Mouse (Mus musculus): ENCODE measurements around the gene Syn3. TPM values are rescaled to one million over a fixed set of nuclear protein-coding genes. Genes with fewer than 3 reads are reported as not detected.
A peak's percentile ranks its signal among the peaks of the same experiment; 100 is the strongest.

Gene Syn3
- polyA plus RNA-seq, 1 experiment: 2.6 TPM

GRCm38 (mm10) chr10:86025906-86026305, 472.8 kb downstream of the Syn3 start:
- TF ChIP-seq EP300 (IDR thresholded peaks at IDR 0.05; ENCODE audit: insufficient read depth, low read depth, low read length) (no peak), POLR2A (IDR thresholded peaks at IDR 0.05; ENCODE audit: insufficient read depth, low read length) (no peak), CTCF (IDR thresholded peaks at IDR 0.05; ENCODE audit: low read depth, low read length) (no peak)
- no peaks in the 10 kb centered on the region for H3K27me3 ChIP-seq (ENCODE audit: control insufficient read depth, insufficient read depth, low read length, poor library complexity, severe bottlenecking)
- H3K27ac ChIP-seq (ENCODE audit: insufficient read depth, low read length): no peak overlapping the region
- H3K9me3 ChIP-seq (replicated peaks; ENCODE audit: control insufficient read depth, insufficient read depth, low read length, poor library complexity, severe bottlenecking): no peaks in the 10 kb centered on the region
- peaks cover 10% of the 10 kb centered on the region; the same call in 1 of the 2 replicates for H3K36me3 ChIP-seq (ENCODE audit: control insufficient read depth, insufficient read depth, low read length, poor library complexity, severe bottlenecking)
- H3K9ac ChIP-seq (ENCODE audit: low read depth, poor library complexity, severe bottlenecking): no peak overlapping the region
- H3K4me3 ChIP-seq (ENCODE audit: low read depth, low read length): no peak overlapping the region
- peaks cover 1% of the 10 kb centered on the region for H3K4me1 ChIP-seq (ENCODE audit: control insufficient read depth, insufficient read depth, low read length)

- TF ChIP-seq CTCF (IDR thresholded peaks at IDR 0.05; ENCODE audit: low read depth, low read length) (no peak), EP300 (IDR thresholded peaks at IDR 0.05; ENCODE audit: insufficient read depth, low read depth, low read length) (no peak), POLR2A (IDR thresholded peaks at IDR 0.05; ENCODE audit: insufficient read depth, low read length) (no peak)
- Histone ChIP-seq H3K27ac (ENCODE audit: insufficient read depth, low read length) (no peak overlapping the region), H3K36me3 (ENCODE audit: control insufficient read depth, insufficient read depth, low read length, poor library complexity, severe bottlenecking) (peaks cover 5% of the 10 kb centered on the region; the same call in 1 of the 2 replicates), H3K4me1 (ENCODE audit: control insufficient read depth, insufficient read depth, low read length) (peaks cover 6% of the 10 kb centered on the region), H3K27me3 (ENCODE audit: control insufficient read depth, insufficient read depth, low read length, poor library complexity, severe bottlenecking) (no peaks in the 10 kb centered on the region), H3K9ac (ENCODE audit: low read depth, poor library complexity, severe bottlenecking) (no peak overlapping the region; the same call in 1 of the 2 replicates), H3K4me3 (ENCODE audit: low read depth, low read length) (peak overlapping the region; percentile 33; the same call in 1 of the 2 replicates), H3K9me3 (replicated peaks; ENCODE audit: control insufficient read depth, insufficient read depth, low read length, poor library complexity, severe bottlenecking) (no peaks in the 10 kb centered on the region)
Observed at GRCm38 (mm10) chr10:86023149-86023548, 475.5 kb downstream of the Syn3 start.

- H3K27ac ChIP-seq (ENCODE audit: insufficient read depth, low read length): peak overlapping the region; percentile 34; the same call in 1 of the 2 replicates
- TF ChIP-seq POLR2A (IDR thresholded peaks at IDR 0.05; ENCODE audit: insufficient read depth, low read length): no peak
Observed at GRCm38 (mm10) chr10:86022474-86022816, 476.3 kb downstream of the Syn3 start.

GRCm38 (mm10) chr10:86021749-86022473, 476.8 kb downstream of the Syn3 start, which contains the start of gene Fbxo7:
Fbxo7 (plus strand) TSS chr10:86021972.
- Histone ChIP-seq H3K4me1 (ENCODE audit: control insufficient read depth, insufficient read depth, low read length) (peaks cover 6% of the 10 kb centered on the region), H3K27ac (ENCODE audit: insufficient read depth, low read length) (peak within 1 kb of the TSS; percentile 90), H3K9ac (ENCODE audit: low read depth, poor library complexity, severe bottlenecking) (peak within 1 kb of the TSS; percentile 86), H3K27me3 (ENCODE audit: control insufficient read depth, insufficient read depth, low read length, poor library complexity, severe bottlenecking) (no peaks in the 10 kb centered on the region), H3K9me3 (replicated peaks; ENCODE audit: control insufficient read depth, insufficient read depth, low read length, poor library complexity, severe bottlenecking) (no peaks in the 10 kb centered on the region), H3K36me3 (ENCODE audit: control insufficient read depth, insufficient read depth, low read length, poor library complexity, severe bottlenecking) (peaks cover 2% of the 10 kb centered on the region; the same call in 1 of the 2 replicates), H3K4me3 (ENCODE audit: low read depth, low read length) (peak within 1 kb of the TSS; percentile 91)
- TF ChIP-seq CTCF (IDR thresholded peaks at IDR 0.05; ENCODE audit: low read depth, low read length) (peak; percentile 86), POLR2A (IDR thresholded peaks at IDR 0.05; ENCODE audit: insufficient read depth, low read length) (no peak), EP300 (IDR thresholded peaks at IDR 0.05; ENCODE audit: insufficient read depth, low read depth, low read length) (peak; percentile 11; the same call in 1 of the 2 replicates)

More at GRCm38 (mm10) chr10:86022474-86022816, 476.3 kb downstream of the Syn3 start:
- Histone ChIP-seq H3K9ac (ENCODE audit: low read depth, poor library complexity, severe bottlenecking) (peak overlapping the region; percentile 86), H3K9me3 (replicated peaks; ENCODE audit: control insufficient read depth, insufficient read depth, low read length, poor library complexity, severe bottlenecking) (no peaks in the 10 kb centered on the region), H3K36me3 (ENCODE audit: control insufficient read depth, insufficient read depth, low read length, poor library complexity, severe bottlenecking) (peaks cover 2% of the 10 kb centered on the region; the same call in 1 of the 2 replicates), H3K27me3 (ENCODE audit: control insufficient read depth, insufficient read depth, low read length, poor library complexity, severe bottlenecking) (no peaks in the 10 kb centered on the region), H3K4me1 (ENCODE audit: control insufficient read depth, insufficient read depth, low read length) (peaks cover 6% of the 10 kb centered on the region), H3K4me3 (ENCODE audit: low read depth, low read length) (peak overlapping the region; percentile 91)

- no peaks in the 10 kb centered on the region for H3K27me3 ChIP-seq (ENCODE audit: control insufficient read depth, insufficient read depth, low read length, poor library complexity, severe bottlenecking)
- H3K4me1 ChIP-seq (ENCODE audit: control insufficient read depth, insufficient read depth, low read length): peaks cover 6% of the 10 kb centered on the region
- peak overlapping the region; percentile 90 for H3K27ac ChIP-seq (ENCODE audit: insufficient read depth, low read length)
- TF ChIP-seq EP300 (IDR thresholded peaks at IDR 0.05; ENCODE audit: insufficient read depth, low read depth, low read length) (no peak), POLR2A (IDR thresholded peaks at IDR 0.05; ENCODE audit: insufficient read depth, low read length) (no peak), CTCF (IDR thresholded peaks at IDR 0.05; ENCODE audit: low read depth, low read length) (no peak)
- H3K9me3 ChIP-seq (replicated peaks; ENCODE audit: control insufficient read depth, insufficient read depth, low read length, poor library complexity, severe bottlenecking): no peaks in the 10 kb centered on the region
- peak overlapping the region; percentile 85 for H3K4me3 ChIP-seq (ENCODE audit: low read depth, low read length)
- peak overlapping the region; percentile 86; the same call in 1 of the 2 replicates for H3K9ac ChIP-seq (ENCODE audit: low read depth, poor library complexity, severe bottlenecking)
- peaks cover 2% of the 10 kb centered on the region; the same call in 1 of the 2 replicates for H3K36me3 ChIP-seq (ENCODE audit: control insufficient read depth, insufficient read depth, low read length, poor library complexity, severe bottlenecking)
Observed at GRCm38 (mm10) chr10:86021408-86021748, 477.3 kb downstream of the Syn3 start.

- Histone ChIP-seq H3K36me3 (ENCODE audit: control insufficient read depth, insufficient read depth, low read length, poor library complexity, severe bottlenecking) (no peaks in the 10 kb centered on the region), H3K9ac (ENCODE audit: low read depth, poor library complexity, severe bottlenecking) (no peak overlapping the region), H3K4me1 (ENCODE audit: control insufficient read depth, insufficient read depth, low read length) (peaks cover 6% of the 10 kb centered on the region), H3K27me3 (ENCODE audit: control insufficient read depth, insufficient read depth, low read length, poor library complexity, severe bottlenecking) (no peaks in the 10 kb centered on the region), H3K9me3 (replicated peaks; ENCODE audit: control insufficient read depth, insufficient read depth, low read length, poor library complexity, severe bottlenecking) (no peaks in the 10 kb centered on the region), H3K4me3 (ENCODE audit: low read depth, low read length) (no peak overlapping the region), H3K27ac (ENCODE audit: insufficient read depth, low read length) (peak overlapping the region; percentile 91)
- TF ChIP-seq EP300 (IDR thresholded peaks at IDR 0.05; ENCODE audit: insufficient read depth, low read depth, low read length): peak; percentile 84
- TF ChIP-seq CTCF (IDR thresholded peaks at IDR 0.05; ENCODE audit: low read depth, low read length): no peak
Observed at GRCm38 (mm10) chr10:86018813-86019212, 479.9 kb downstream of the Syn3 start.

All from ES-Bruce4 (cell line).